Comparison of ENCODE assay signal across 17 mouse cellular contexts in the genomic region with DNA sequence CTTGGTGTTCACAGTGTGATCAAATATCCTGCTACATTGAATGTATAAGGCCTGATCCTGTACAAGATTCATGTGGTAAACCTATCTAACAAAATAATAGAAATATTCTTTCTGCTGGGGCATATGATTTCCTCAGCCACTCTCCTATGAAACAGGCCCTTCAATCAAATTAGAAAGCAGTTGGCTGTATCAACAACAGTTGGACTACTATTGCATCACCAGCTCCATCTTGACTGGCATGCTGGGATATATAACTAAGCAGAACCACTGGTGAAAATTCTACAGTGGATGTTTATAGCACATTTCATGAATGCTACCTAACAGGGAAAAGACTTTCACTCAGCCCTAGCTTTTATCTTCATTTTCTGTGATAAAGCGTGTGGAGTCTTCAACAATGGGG.
"Had no signal": no experiment of that assay in that cellular context is flagged by ENCODE, and none has a peak within 500 bp of the region (broad histone marks: within the 10 kb centered on the region; RNA-seq: fewer than 3 reads in every experiment).

No protein-coding gene starts in this region.

- DNase-seq: lung, adult 18-20 months; lung, embryonic 14.5 days; lung, postnatal 10 days; lung, postnatal 4 days; midbrain, embryonic 14.5 days; retina, postnatal 1 day; right cerebral cortex, adult 18-20 months; right cerebral cortex, postnatal 25 days; right cerebral cortex, postnatal 4 days; spleen, adult 18-20 months; thymus, adult 18-20 months; thymus, postnatal 25 days had no signal

- ATAC-seq: midbrain, embryonic 16.5 days had no signal

- H3K27me3 ChIP-seq: midbrain, embryonic 12.5 days; neural tube, embryonic 12.5 days had no signal

- H3K4me3 ChIP-seq: midbrain, embryonic 10.5 days; midbrain, embryonic 12.5 days; neural tube, embryonic 12.5 days had no signal

- H3K4me1 ChIP-seq: midbrain, embryonic 10.5 days; midbrain, embryonic 12.5 days; neural tube, embryonic 12.5 days had no signal

- H3K9ac ChIP-seq: liver, embryonic 14.5 days; lung, embryonic 14.5 days; midbrain, embryonic 12.5 days; neural tube, embryonic 12.5 days had no signal

- H3K36me3 ChIP-seq: midbrain, embryonic 10.5 days; midbrain, embryonic 12.5 days; neural tube, embryonic 12.5 days had no signal

- H3K9me3 ChIP-seq: midbrain, embryonic 10.5 days; midbrain, embryonic 12.5 days; neural tube, embryonic 12.5 days had no signal

- H3K27ac ChIP-seq: liver, embryonic 14.5 days; midbrain, embryonic 10.5 days; midbrain, embryonic 12.5 days; neural tube, embryonic 12.5 days had no signal

- H3K4me2 ChIP-seq: lung, embryonic 14.5 days; midbrain, embryonic 12.5 days; neural tube, embryonic 12.5 days had no signal
